Mouse (Mus musculus) forebrain, embryonic 13.5 days (tissue): ENCODE data around the gene Rnase2b. TPM values are rescaled to one million over a fixed set of nuclear protein-coding genes. Genes with fewer than 3 reads are reported as not detected.
"Not testable (repeated sequence)": the region's sequence is repeated elsewhere in the genome, so short reads cannot be mapped to it uniquely, and the experiment has no call there.

Source experiments
- ATAC-seq: fragments of 200-750 bp; cut with Nextera tagmentation; 2 replicates; pipeline ENCODE4 v1.8.0; 2017
- H3K27ac ChIP-seq: fragments of 300-500 bp; sonication (generic); 2 replicates; pipeline ENCODE4 v1.5.1; 2015; ENCODE audit warnings: inconsistent platforms, mild to moderate bottlenecking, moderate library complexity
- H3K27me3 ChIP-seq: fragments of 300-500 bp; sonication (generic); 2 replicates; pipeline ENCODE4 v1.6.1; 2015; ENCODE audit warnings: mild to moderate bottlenecking, inconsistent platforms
- H3K36me3 ChIP-seq: fragments of 300-500 bp; sonication (generic); 2 replicates; pipeline ENCODE4 v1.6.1; 2015; ENCODE audit warnings: mild to moderate bottlenecking, inconsistent platforms; ENCODE audit not compliant: poor library complexity, severe bottlenecking
- H3K4me1 ChIP-seq: fragments of 300-500 bp; sonication (generic); 2 replicates; pipeline ENCODE4 v1.6.1; 2015; ENCODE audit warnings: inconsistent platforms
- H3K4me2 ChIP-seq: fragments of 300-500 bp; sonication (generic); 2 replicates; pipeline ENCODE4 v1.6.1; 2015; ENCODE audit warnings: inconsistent platforms, mild to moderate bottlenecking, moderate library complexity
- H3K4me3 ChIP-seq: fragments of 300-500 bp; sonication (generic); 2 replicates; pipeline ENCODE4 v1.5.1; 2015; ENCODE audit warnings: mild to moderate bottlenecking, inconsistent platforms
- H3K9ac ChIP-seq: fragments of 300-500 bp; sonication (generic); 2 replicates; pipeline ENCODE4 v1.6.1; 2015; ENCODE audit warnings: mild to moderate bottlenecking, inconsistent platforms
- H3K9me3 ChIP-seq: fragments of 300-500 bp; sonication (generic); replicated peaks from 2 replicates; pipeline ENCODE4 v1.6.1; 2016; ENCODE audit warnings: inconsistent platforms
- WGBS: fragments of 180-500 bp; shearing (Covaris S2); methylation state at CpG from one replicate; pipeline ENCODE4 v1.1.7; 2015; 5-methylcytosine and 5-hydroxymethylcytosine counted together
- polyA plus RNA-seq: library from polyadenylated mRNA; unstranded; fragments of >200 nt; fragmentation: Nextera tagmentation; extraction: Ambion mirVana; gene quantifications from 2 replicates; pipeline ENCODE4 v1.2.1, GENCODE M21; 2015

Gene Rnase2b
- not detected in 2 replicates for polyA plus RNA-seq

DNA sequence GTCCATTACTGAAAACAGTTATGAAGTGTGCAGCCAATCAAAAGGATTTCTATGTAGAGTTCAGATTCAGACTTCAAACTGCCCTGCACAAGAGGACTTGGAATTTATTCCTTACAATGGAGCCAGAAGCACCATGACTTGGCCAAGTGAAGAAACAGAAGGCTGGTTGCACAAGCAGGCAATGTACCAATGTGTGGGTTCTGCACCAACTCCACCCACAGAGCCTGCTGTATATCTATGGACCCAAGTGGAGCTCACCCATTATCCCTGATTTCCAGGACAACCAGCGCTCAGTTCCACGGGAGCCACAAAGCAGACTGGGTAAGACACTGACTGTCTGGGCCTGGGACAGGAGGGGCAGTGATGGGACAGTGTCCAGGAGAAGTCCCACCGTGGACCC, at the start of gene Rnase2b:
Rnase2b (plus strand) TSS at position 285 of the 400 bp plus-strand sequence.
- not testable (repeated sequence) for H3K4me3 ChIP-seq, H3K9ac ChIP-seq, H3K9me3 ChIP-seq, H3K4me2 ChIP-seq, H3K27ac ChIP-seq, H3K36me3 ChIP-seq, ATAC-seq, H3K4me1 ChIP-seq, H3K27me3 ChIP-seq
- 95% methylated on average over 3 of the region's 3 CpGs for whole genome bisulfite sequencing

DNA sequence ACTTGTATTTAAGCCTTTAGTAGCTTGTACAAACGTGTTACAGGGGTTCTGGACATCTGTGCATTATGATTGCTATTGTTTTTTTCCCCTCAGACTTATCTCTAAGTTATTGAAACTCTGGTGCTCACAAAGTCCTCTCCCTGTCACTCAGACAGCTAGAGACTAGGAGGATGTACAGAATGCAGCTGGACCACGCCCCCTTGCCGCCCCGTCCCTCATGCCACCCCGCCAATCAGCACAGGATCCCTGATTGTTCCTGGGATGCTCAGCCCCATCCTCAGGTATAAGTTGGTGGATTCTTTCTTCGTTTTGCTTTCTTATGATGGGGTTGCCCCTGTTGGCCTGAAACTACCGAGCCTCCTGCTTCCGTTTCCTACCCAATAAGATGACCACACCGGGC, 48.6 kb upstream of the Rnase2b start:
- Histone ChIP-seq H3K27ac (no peak overlapping the region), H3K9me3 (no peaks in the 10 kb centered on the region; the same call in 1 of the 2 replicates), H3K4me2 (no peak overlapping the region), H3K27me3 (no peaks in the 10 kb centered on the region), H3K36me3 (no peaks in the 10 kb centered on the region), H3K4me3 (no peak overlapping the region), H3K4me1 (no peaks in the 10 kb centered on the region), H3K9ac (no peak overlapping the region)
- no peak for ATAC-seq
- 26% methylated on average over 9 of the region's 9 CpGs for WGBS

DNA sequence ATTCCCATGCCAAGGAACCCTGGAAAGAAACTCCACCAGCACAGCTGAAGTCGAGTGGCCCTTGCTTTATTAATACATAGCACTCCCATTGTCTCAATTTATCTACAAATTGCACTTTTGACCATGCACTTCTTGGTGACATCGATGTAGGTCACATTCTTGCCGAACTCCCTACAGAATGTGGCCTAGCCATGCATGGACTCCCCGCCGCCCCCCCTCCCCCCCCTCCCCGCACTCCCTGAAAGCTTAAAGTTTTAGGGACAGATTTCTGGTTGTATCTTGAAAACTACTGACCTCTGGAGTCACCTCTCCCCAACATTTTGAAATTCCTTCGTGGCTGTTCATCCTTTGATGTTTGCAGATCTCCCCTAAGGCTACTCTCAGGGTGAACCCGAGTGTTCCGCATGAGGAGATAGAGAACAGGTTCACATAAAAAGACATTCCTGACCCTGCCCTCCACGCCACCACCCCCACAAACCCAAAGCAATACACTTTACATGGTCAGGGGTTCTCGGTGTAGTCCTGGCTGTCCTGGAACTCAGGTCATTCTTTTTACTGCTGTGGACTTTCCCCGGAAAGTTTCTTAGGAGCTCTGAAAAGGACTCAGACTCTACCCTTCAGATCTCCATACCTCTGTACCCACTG, 48.0 kb upstream of the Rnase2b start, which contains the start of gene Eddm3b:
Eddm3b (plus strand) TSS at position 511 of the 645 bp plus-strand sequence.
- H3K9me3 ChIP-seq: no peaks in the 10 kb centered on the region; the same call in 1 of the 2 replicates
- H3K9ac ChIP-seq: no peak within 1 kb of the TSS
- H3K4me3 ChIP-seq: no peak within 1 kb of the TSS
- H3K4me2 ChIP-seq: no peak within 1 kb of the TSS
- H3K36me3 ChIP-seq: no peaks in the 10 kb centered on the region
- 45% methylated on average over 12 of the region's 12 CpGs for WGBS
- H3K4me1 ChIP-seq: no peaks in the 10 kb centered on the region
- no peak within 1 kb of the TSS for H3K27ac ChIP-seq
- H3K27me3 ChIP-seq: no peaks in the 10 kb centered on the region
- ATAC-seq: no peak

DNA sequence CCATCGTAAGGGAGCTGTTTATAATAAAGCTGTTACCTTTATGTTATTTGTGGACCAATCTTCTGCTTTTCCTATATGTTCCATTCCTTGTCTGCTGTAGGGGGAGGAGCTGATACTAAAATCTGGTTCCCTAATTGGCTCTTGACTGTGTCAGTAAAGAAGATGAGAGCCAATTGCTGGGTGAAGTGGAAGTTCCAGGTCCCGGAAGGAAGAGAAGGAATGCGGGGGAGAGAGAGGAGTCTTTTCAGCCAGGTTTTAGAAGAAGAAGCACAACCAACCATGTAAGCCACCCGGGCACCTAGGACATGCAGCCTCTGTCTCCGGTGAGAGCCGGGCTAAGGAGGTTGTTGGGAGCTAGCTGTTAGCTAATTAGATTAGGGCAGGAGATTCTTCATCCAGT, 36.4 kb upstream of the Rnase2b start:
- WGBS: 88% methylated on average over 6 of the region's 6 CpGs

DNA sequence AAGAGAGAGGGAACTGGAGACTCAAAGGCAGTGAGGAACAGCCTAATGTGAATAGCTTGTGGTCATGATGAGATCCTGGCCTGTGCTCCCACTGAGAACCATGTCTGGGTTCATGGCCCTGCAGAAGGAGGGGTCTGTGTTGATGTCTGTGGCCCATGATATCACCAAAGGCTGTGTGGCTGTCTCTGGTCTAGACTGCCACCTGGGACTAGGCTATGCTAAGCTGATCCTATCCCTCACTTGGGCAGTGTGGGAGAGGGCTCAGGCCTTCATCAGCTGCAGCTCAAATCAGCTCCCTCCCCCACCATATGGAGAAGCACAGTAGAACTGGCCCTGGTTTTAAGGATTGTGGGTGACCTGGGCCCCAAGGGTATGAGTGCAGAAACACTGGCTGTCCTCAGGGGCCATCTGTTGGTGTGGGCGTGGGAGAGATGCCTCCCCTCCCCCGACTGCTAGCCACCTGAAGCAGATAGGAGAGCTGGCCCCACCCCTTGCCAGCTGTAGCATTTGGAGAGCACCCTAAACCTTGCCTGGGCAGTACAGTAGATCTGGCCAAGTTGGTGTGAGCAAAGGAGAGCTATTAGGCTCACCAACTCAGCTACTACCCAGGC, 34.3 kb upstream of the Rnase2b start:
- Histone ChIP-seq H3K9me3 (no peaks in the 10 kb centered on the region), H3K4me1 (no peaks in the 10 kb centered on the region), H3K4me3 (no peak overlapping the region), H3K9ac (no peak overlapping the region), H3K36me3 (no peaks in the 10 kb centered on the region), H3K27me3 (no peaks in the 10 kb centered on the region), H3K4me2 (no peak overlapping the region), H3K27ac (no peak overlapping the region)
- WGBS: 79% methylated on average over 2 of the region's 2 CpGs
- no peak for ATAC-seq

More for the DNA sequence above, 36.4 kb upstream of the Rnase2b start:
- H3K27ac ChIP-seq: no peak overlapping the region
- no peak for ATAC-seq
- no peaks in the 10 kb centered on the region for H3K9me3 ChIP-seq
- H3K4me2 ChIP-seq: no peak overlapping the region
- H3K27me3 ChIP-seq: no peaks in the 10 kb centered on the region
- H3K9ac ChIP-seq: no peak overlapping the region
- no peaks in the 10 kb centered on the region for H3K4me1 ChIP-seq
- H3K4me3 ChIP-seq: no peak overlapping the region
- H3K36me3 ChIP-seq: no peaks in the 10 kb centered on the region

DNA sequence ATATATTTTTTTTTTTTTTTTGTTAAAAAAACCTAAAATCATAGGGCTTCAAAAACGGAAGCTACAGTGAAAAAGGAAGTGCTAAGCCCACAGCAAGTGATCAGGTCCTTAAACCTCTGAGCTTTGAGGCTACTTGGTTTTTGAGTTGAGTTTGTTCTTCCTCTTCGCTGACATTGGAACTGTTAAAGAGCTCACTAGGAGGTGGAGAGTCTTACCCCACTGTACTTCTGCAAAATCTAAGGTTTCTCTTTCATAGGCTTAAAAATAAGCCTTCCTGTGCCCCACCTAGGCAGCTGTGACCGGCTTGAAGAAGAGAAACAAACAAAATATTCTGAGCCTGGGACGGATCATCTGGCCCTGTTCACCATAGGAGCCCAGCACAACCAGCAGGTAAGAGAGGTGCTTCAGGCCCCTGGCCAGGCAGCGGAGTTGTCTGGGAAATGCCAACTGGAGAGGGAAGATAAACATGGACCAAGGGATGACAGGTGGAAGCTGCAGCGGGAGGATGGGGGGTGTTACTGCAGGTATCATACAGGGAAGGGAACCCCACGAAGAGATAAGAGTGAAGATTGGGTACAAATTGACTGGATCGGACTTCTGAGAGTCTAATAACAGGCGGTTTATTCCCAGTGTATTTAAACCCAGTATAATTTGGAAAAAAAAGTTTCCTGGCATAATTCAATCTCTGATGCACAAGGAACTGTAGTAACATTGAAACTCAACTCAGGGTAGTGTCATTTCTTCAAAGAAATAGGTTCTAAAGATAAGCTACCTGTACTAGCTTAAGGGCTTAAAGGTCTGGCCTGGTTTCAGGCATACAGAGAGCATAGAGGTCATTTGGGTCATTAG, 33.1 kb upstream of the Rnase2b start:
- Histone ChIP-seq H3K9me3 (no peaks in the 10 kb centered on the region), H3K9ac (no peak overlapping the region), H3K36me3 (no peaks in the 10 kb centered on the region), H3K27ac (no peak overlapping the region), H3K27me3 (no peaks in the 10 kb centered on the region), H3K4me2 (no peak overlapping the region), H3K4me3 (no peak overlapping the region), H3K4me1 (no peaks in the 10 kb centered on the region)
- 87% methylated on average over 9 of the region's 9 CpGs for WGBS
- ATAC-seq: no peak

DNA sequence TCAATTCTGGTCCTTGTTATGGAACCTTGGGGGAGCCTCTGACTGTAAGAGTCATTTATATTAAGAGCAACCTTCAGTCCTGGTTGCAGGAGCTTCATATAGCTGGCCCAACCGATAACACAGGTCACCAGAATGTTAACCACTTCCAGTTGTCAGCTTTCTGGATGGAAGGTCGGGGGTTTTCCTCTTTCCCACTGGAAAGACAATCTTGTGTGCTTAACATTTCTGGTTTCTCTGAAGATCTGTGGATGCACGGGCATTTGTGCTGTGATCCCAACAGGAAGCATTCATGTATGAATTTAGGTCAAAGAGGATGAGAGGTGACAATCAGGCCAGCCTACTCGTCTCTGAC, 32.5 kb upstream of the Rnase2b start:
- H3K4me1 ChIP-seq: no peaks in the 10 kb centered on the region
- no peak overlapping the region for H3K9ac ChIP-seq
- H3K27me3 ChIP-seq: no peaks in the 10 kb centered on the region
- no peak for ATAC-seq
- H3K4me3 ChIP-seq: no peak overlapping the region
- no peak overlapping the region for H3K27ac ChIP-seq
- no peak overlapping the region for H3K4me2 ChIP-seq
- 79% methylated on average over 4 of the region's 4 CpGs for WGBS
- no peaks in the 10 kb centered on the region for H3K36me3 ChIP-seq
- H3K9me3 ChIP-seq: no peaks in the 10 kb centered on the region

DNA sequence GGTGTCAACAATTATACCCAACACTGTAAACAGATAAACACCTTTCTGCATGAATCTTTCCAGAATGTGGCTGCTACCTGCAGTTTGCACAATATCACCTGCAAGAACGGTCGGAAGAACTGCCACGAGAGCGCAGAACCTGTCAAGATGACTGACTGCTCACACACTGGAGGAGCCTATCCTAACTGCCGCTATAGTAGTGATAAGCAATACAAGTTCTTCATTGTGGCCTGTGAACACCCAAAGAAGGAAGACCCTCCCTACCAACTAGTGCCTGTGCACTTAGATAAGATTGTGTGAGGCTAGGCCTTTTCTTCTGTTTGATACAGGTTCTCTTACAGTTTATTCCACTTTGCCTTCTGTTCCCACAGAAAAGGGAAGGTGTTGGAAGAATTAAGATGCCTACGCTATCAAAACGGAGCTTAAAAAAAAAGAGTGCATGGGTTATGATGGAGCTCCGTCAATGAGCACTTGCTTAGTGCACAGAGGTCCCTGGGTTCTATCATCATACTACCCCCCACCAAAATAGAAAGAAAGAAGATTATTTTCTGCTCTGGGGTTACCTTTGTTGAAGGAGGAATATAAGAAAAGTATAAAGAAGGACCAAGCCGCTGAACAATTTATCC, 31.6 kb upstream of the Rnase2b start:
- Histone ChIP-seq H3K27ac (no peak overlapping the region), H3K4me3 (no peak overlapping the region), H3K4me1 (no peaks in the 10 kb centered on the region), H3K36me3 (no peaks in the 10 kb centered on the region), H3K27me3 (no peaks in the 10 kb centered on the region), H3K4me2 (no peak overlapping the region), H3K9me3 (no peaks in the 10 kb centered on the region), H3K9ac (no peak overlapping the region)
- 96% methylated on average over 9 of the region's 9 CpGs for WGBS
- no peak for ATAC-seq

DNA sequence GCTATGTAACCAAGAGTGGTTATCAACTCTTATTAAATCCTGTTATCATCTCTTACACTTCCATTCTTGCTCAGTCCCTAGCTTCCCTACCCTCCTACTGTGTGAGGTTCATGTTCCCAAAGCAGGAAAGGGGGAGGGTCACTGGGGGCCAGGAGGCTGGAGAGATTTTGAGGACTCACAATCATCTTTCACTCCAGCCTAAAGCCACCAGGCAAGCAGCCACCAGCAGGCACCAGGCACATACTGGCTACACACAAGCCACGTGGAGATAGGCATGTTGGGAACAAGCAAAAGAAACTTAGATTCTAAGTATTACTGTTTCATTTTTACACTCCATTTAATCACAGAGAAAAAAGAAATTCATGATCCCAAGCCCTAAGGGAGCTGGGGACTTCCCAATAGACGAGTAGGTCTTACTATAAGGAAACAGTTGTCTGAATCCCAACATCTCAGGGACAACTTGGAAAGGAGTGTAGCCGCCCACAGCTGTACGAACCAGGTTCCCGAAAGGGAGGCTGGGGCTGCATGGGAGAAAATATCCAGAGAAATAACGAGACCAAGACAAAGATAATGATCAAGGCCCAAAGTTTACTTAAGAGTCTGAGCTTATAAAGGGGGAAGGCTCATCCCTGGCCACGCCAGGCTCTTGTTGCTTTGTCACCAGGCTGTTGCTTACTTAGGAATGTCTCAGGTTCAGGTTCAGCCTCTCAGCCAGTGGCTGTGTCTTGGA, 30.8 kb upstream of the Rnase2b start:
- 78% methylated on average over 7 of the region's 7 CpGs for WGBS
- no peaks in the 10 kb centered on the region for H3K27me3 ChIP-seq

DNA sequence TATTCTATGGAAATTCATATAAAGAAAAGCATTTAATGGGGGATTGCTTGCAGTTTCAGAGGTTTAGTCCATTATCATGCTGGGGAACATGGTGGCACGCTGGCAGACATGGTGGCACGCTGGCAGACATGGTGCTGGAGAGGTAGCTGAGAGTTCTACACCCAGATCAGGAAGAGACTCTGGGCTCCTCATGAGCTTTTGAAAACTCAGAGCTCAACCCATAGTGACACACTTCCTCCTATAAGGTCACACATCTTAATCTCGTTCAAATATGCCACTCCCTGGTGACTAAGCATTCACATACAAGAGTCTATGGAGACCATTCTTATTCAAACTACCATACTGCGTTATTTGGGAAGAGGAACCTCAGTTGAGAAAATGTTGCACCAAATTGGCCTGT, 29.7 kb upstream of the Rnase2b start:
- 93% methylated on average over 4 of the region's 4 CpGs for WGBS
- ATAC-seq: no peak
- Histone ChIP-seq H3K27me3 (no peaks in the 10 kb centered on the region), H3K27ac (no peak overlapping the region), H3K4me3 (no peak overlapping the region), H3K4me1 (no peaks in the 10 kb centered on the region), H3K9me3 (no peaks in the 10 kb centered on the region), H3K36me3 (no peaks in the 10 kb centered on the region), H3K4me2 (no peak overlapping the region), H3K9ac (no peak overlapping the region)

More for the DNA sequence above, 30.8 kb upstream of the Rnase2b start:
- Histone ChIP-seq H3K27ac (no peak overlapping the region), H3K4me2 (no peak overlapping the region), H3K36me3 (no peaks in the 10 kb centered on the region), H3K9me3 (no peaks in the 10 kb centered on the region), H3K4me3 (no peak overlapping the region), H3K4me1 (no peaks in the 10 kb centered on the region), H3K9ac (no peak overlapping the region)
- ATAC-seq: no peak

DNA sequence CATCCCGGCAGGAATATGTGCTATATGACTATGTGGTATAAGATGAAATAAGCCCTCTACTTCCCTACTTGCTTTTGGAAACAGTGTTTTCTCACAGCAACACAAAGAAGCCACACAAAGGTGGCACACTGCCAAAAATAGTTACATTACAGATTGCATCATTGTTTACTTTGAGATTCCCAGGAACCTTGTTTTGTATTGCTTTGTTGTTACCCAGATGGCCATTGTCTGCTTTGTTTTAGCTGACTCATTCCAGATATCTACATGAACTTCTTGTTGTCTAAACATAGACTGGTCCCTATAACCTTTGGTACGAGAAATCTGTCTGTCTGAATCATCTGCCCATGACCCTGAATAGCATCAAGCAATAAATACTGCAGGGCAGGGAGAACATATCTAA, 21.7 kb upstream of the Rnase2b start:
- no peaks in the 10 kb centered on the region for H3K36me3 ChIP-seq
- no peak overlapping the region for H3K9ac ChIP-seq
- H3K27me3 ChIP-seq: no peaks in the 10 kb centered on the region
- H3K9me3 ChIP-seq: no peaks in the 10 kb centered on the region
- WGBS: 70% methylated on average over 2 of the region's 2 CpGs
- H3K4me1 ChIP-seq: no peaks in the 10 kb centered on the region
- ATAC-seq: no peak
- no peak overlapping the region for H3K4me2 ChIP-seq
- no peak overlapping the region for H3K4me3 ChIP-seq
- no peak overlapping the region for H3K27ac ChIP-seq
